Mouse (Mus musculus) heart, postnatal 0 days (tissue): ENCODE results near the gene Trmt11.

ENCODE experiments used
- CTCF ChIP-seq: IDR thresholded peaks from 2 replicates; pipeline ENCODE4 v1.5.1; 2016; ENCODE audit warnings: antibody characterized with exemption, control low read depth, low read depth
- EP300 ChIP-seq: IDR thresholded peaks from 2 replicates; pipeline ENCODE4 v1.6.1; 2016; ENCODE audit warnings: antibody characterized with exemption, low read depth

DNA sequence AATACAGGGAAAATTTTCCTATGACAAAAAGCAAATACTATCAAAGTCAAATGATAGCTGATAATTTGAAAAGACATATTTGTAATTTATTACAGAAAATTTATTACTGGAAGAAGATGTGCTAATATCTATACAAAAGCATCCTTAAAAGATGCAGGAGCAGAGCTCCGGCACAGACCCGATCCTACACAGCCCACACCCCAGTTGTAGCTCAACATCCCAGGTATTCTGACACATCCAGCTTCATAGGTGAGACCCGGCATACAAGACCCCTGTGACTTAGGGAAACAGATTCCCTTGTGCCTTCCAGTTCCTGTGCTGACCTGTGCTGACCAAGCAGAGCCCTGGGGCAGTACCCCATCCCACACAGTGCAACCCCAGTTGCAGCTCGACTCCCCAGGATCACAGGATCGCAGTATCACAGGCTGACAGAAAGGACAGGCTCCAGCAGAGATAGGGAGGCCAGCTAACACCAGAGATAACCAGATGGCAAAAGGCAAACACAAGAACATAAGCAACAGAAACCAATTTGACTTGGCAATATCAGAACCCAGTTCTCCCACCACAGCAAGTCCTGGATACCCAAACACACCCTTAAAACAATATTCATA lies 22.8 kb downstream of the Trmt11 start:
- no peak for TF ChIP-seq CTCF
- no peak for TF ChIP-seq EP300
